Mouse (Mus musculus) ES-Bruce4 (cell line): Measurements from ENCODE around the gene Pax6.

ENCODE experiments used
- CTCF ChIP-seq: IDR thresholded peaks from one replicate; pipeline ENCODE4 v1.8.1; 2011; ENCODE audit warnings: low read depth, low read length
- EP300 ChIP-seq: IDR thresholded peaks from 2 replicates; pipeline ENCODE4 v1.6.1; 2011; ENCODE audit warnings: low read depth, low read length; ENCODE audit not compliant: insufficient read depth
- POLR2A ChIP-seq: IDR thresholded peaks from one replicate; pipeline ENCODE4 v1.8.1; 2011; ENCODE audit warnings: low read length; ENCODE audit not compliant: insufficient read depth

GRCm38 (mm10) chr2:105648933-105649332 lies 19.8 kb upstream of the Pax6 start:
- TF ChIP-seq CTCF (no peak), EP300 (no peak), POLR2A (no peak)
